Mouse (Mus musculus): ENCODE data around the gene Olfr221. TPM values are rescaled to one million over a fixed set of nuclear protein-coding genes. Genes with fewer than 3 reads are reported as not detected.

Gene Olfr221
- polyA plus RNA-seq, 1 experiment from 2014 or later = not detected

DNA sequence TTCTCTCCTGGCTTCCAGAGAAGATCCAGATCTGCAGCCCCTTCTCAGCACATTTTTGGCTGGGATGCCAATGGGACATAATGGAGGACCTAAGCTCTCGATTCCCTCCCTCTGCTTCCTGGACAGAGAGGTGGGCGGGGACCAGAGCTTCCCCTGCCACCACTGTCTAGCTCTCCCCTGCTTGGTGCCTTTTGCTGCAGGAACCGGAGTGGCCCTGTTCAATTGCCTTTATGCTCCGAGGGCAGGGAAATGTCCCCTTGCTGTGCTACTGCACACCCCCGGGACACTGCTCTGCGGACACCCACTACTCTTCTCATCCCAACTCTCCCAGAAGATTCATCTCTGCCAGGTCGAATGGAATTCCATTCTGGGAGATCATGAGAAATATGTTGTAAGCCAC lies 37.1 kb downstream of the Olfr221 start:
- Histone ChIP-seq H3K4me3 (replicated peaks; ENCODE audit: low read depth, low read length) (no peak overlapping the region), H3K27me3 (ENCODE audit: control insufficient read depth, insufficient read depth, low read length) (no peaks in the 10 kb centered on the region), H3K9me3 (ENCODE audit: control insufficient read depth, low read length) (no peaks in the 10 kb centered on the region), H3K9ac (replicated peaks; ENCODE audit: low read length) (no peak overlapping the region; the same call in 1 of the 2 replicates), H3K27ac (replicated peaks; ENCODE audit: low read depth, low read length) (peak overlapping the region; percentile 90), H3K36me3 (ENCODE audit: control insufficient read depth, insufficient read depth, low read length) (peaks cover 72% of the 10 kb centered on the region), H3K4me1 (ENCODE audit: control insufficient read depth, insufficient read depth, low read length) (peaks cover 47% of the 10 kb centered on the region), H3K4me2 (ENCODE audit: low read length) (peak overlapping the region; percentile 55)
- no peak for DNase-seq
- ATAC-seq (ENCODE audit: low FRiP score, low TSS enrichment) = no peak
- 54% methylated on average over 7 of the region's 7 CpGs for WGBS

DNA sequence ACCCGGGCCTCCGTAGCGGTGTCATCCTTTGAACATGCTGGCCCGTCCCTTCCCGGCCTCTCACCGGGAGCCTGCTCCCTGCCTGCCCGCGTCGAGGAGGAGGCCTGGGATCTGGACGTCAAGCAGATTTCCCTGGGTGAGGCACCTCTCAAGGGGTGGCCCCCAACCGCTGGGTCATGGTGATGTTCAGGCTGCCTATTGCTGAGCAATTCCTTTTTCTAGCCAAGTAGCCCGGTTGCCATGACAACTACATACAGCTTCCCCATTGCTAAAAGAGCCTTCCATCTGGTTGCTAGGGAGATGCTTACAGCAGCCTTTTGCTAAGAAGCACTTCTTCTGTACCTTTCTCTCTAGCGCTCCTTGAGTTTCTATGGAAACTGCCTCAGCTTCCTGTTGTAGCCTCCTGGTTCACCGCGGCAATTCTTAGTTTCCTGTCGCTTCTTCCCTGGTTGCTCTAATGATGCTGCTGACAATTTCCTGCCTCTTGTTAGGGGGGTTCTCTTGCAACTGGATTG lies 38.2 kb downstream of the Olfr221 start:
- H3K27me3 ChIP-seq (ENCODE audit: control insufficient read depth, insufficient read depth, low read length) = no peaks in the 10 kb centered on the region
- peak; percentile 96 for DNase-seq
- H3K9ac ChIP-seq (replicated peaks; ENCODE audit: low read length) = peak overlapping the region; percentile 47; the same call in 1 of the 2 replicates
- H3K4me2 ChIP-seq (ENCODE audit: low read length) = peak overlapping the region; percentile 55
- WGBS = 5% methylated on average over 16 of the region's 16 CpGs
- ATAC-seq (ENCODE audit: low FRiP score, low TSS enrichment) = peak; percentile 84
- H3K4me1 ChIP-seq (ENCODE audit: control insufficient read depth, insufficient read depth, low read length) = peaks cover 36% of the 10 kb centered on the region
- peak overlapping the region; percentile 19 for H3K4me3 ChIP-seq (replicated peaks; ENCODE audit: low read depth, low read length)
- no peaks in the 10 kb centered on the region for H3K9me3 ChIP-seq (ENCODE audit: control insufficient read depth, low read length)
- peak overlapping the region; percentile 90 for H3K27ac ChIP-seq (replicated peaks; ENCODE audit: low read depth, low read length)
- H3K36me3 ChIP-seq (ENCODE audit: control insufficient read depth, insufficient read depth, low read length) = peaks cover 73% of the 10 kb centered on the region

DNA sequence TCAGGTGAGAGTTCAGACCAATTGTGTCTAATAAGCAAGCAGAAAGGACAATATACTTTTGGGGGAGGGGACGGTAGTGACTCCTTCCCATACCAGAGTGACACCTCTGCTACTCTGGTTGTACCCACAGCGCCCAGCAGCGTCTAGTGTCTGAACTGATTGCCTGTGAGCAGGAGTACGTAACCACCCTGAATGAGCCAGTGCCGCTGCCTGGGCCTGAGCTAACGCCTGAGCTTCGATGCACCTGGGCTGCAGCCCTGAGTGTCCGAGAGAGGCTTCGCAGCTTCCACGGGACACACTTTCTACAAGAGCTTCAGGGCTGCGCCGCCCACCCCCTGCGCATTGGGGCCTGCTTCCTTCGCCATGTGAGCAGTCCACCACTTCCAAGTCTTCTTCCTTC lies 44.8 kb downstream of the Olfr221 start:
- peaks cover 92% of the 10 kb centered on the region for H3K36me3 ChIP-seq (ENCODE audit: control insufficient read depth, insufficient read depth, low read length)
- no peak overlapping the region for H3K4me2 ChIP-seq (ENCODE audit: low read length)
- DNase-seq (no peak), ATAC-seq (ENCODE audit: low FRiP score, low TSS enrichment) (no peak)
- no peak overlapping the region for H3K9ac ChIP-seq (replicated peaks; ENCODE audit: low read length)
- H3K27me3 ChIP-seq (ENCODE audit: control insufficient read depth, insufficient read depth, low read length) = no peaks in the 10 kb centered on the region
- H3K4me1 ChIP-seq (ENCODE audit: control insufficient read depth, insufficient read depth, low read length) = no peaks in the 10 kb centered on the region
- 90% methylated on average over 14 of the region's 14 CpGs for WGBS
- no peak overlapping the region for H3K4me3 ChIP-seq (replicated peaks; ENCODE audit: low read depth, low read length)
- no peak overlapping the region for H3K27ac ChIP-seq (replicated peaks; ENCODE audit: low read depth, low read length)
- no peaks in the 10 kb centered on the region for H3K9me3 ChIP-seq (ENCODE audit: control insufficient read depth, low read length)

DNA sequence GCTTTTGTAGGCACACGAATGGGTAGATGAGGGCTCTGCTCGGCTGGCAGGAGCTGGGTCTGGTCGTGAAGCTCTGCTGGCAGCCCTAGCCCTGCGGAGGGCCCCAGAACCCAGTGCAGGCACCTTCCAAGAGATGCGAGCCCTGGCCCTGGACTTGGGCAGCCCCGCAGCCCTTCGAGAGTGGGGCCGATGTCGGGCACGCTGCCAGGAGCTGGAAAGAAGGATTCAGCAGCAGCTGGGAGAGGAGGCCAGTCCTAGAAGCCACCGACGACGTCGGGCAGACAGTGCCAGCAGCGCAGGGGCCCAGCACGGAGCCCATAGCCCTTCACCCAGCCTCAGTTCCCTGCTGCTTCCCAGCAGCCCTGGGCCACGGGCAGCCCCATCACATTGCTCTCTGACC lies 45.4 kb downstream of the Olfr221 start:
- no peaks in the 10 kb centered on the region for H3K27me3 ChIP-seq (ENCODE audit: control insufficient read depth, insufficient read depth, low read length)
- H3K4me2 ChIP-seq (ENCODE audit: low read length) = no peak overlapping the region
- H3K9ac ChIP-seq (replicated peaks; ENCODE audit: low read length) = no peak overlapping the region
- no peak overlapping the region for H3K27ac ChIP-seq (replicated peaks; ENCODE audit: low read depth, low read length)
- H3K36me3 ChIP-seq (ENCODE audit: control insufficient read depth, insufficient read depth, low read length) = peaks cover 92% of the 10 kb centered on the region
- DNase-seq = peak; percentile 53
- H3K9me3 ChIP-seq (ENCODE audit: control insufficient read depth, low read length) = no peaks in the 10 kb centered on the region
- no peak overlapping the region for H3K4me3 ChIP-seq (replicated peaks; ENCODE audit: low read depth, low read length)
- ATAC-seq (ENCODE audit: low FRiP score, low TSS enrichment) = peak; percentile 19
- H3K4me1 ChIP-seq (ENCODE audit: control insufficient read depth, insufficient read depth, low read length) = no peaks in the 10 kb centered on the region
- WGBS = 56% methylated on average over 17 of the region's 17 CpGs

DNA sequence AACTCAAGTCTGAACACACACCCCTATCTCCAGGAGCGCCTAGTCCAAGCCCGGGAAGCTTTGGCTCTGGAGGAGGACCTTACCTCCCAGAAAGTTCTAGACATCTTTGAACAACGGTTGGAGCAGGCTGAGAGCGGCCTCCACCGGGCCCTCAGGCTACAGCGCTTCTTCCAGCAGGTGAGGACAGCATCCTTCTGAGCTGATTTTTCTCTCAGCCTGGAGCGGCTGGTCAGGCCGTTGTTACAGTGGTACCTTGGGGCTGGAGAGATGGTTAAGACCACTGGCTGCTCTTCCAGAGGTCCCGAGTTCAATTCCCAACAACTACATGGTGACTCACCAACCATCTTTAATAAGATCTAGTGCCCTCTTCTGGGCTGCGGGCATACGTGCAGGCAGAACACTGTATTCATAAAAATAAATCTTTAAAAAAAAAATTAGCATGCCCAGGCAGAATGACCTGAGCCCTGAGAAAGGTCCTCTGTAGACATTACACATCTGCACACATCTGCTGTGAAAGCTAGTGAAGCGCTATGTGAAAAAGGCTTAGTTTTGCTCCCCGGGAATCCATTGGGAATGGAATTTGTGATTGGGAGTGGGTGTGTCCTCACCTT lies 45.9 kb downstream of the Olfr221 start:
- H3K4me1 ChIP-seq (ENCODE audit: control insufficient read depth, insufficient read depth, low read length) = no peaks in the 10 kb centered on the region
- no peaks in the 10 kb centered on the region for H3K27me3 ChIP-seq (ENCODE audit: control insufficient read depth, insufficient read depth, low read length)
- WGBS = 89% methylated on average over 13 of the region's 13 CpGs
- H3K4me2 ChIP-seq (ENCODE audit: low read length) = no peak overlapping the region
- no peak overlapping the region for H3K4me3 ChIP-seq (replicated peaks; ENCODE audit: low read depth, low read length)
- H3K9ac ChIP-seq (replicated peaks; ENCODE audit: low read length) = no peak overlapping the region
- peaks cover 95% of the 10 kb centered on the region for H3K36me3 ChIP-seq (ENCODE audit: control insufficient read depth, insufficient read depth, low read length)
- DNase-seq (peak; percentile 50), ATAC-seq (ENCODE audit: low FRiP score, low TSS enrichment) (no peak)
- H3K27ac ChIP-seq (replicated peaks; ENCODE audit: low read depth, low read length) = no peak overlapping the region
- H3K9me3 ChIP-seq (ENCODE audit: control insufficient read depth, low read length) = no peaks in the 10 kb centered on the region

DNA sequence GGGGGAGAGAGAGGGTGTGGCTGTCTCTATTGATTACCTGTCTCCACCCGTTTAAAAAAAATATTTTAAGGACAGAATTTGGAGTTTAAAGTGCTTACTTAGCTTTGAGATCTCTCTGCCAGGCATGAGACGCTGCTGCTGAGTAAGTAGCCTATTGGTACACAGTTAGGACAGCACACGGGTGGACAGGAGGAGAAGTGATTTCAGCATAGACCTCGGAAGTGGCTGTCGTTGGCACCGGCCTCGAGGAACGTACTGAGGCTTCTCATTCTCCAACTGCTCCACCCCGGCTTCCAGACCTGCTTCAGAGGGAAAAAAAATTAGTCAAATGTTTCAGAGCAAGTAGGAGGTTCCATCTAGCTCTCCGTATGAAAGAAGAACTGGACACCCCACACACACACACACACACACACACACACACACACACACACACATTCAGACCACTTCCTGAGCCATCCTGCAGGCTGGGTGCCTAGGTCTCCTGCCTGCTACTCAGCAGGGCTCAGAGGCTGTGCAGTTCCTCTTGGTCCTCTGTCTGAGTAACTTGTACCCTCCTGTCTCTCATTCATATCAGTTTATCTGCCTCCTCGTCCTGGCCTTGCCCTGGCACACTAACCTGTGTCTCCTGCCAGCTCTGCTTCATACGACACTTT lies 46.9 kb downstream of the Olfr221 start:
- Histone ChIP-seq H3K4me1 (ENCODE audit: control insufficient read depth, insufficient read depth, low read length) (no peaks in the 10 kb centered on the region), H3K36me3 (ENCODE audit: control insufficient read depth, insufficient read depth, low read length) (peaks cover 98% of the 10 kb centered on the region), H3K9me3 (ENCODE audit: control insufficient read depth, low read length) (no peaks in the 10 kb centered on the region), H3K27ac (replicated peaks; ENCODE audit: low read depth, low read length) (no peak overlapping the region), H3K9ac (replicated peaks; ENCODE audit: low read length) (no peak overlapping the region), H3K4me3 (replicated peaks; ENCODE audit: low read depth, low read length) (no peak overlapping the region), H3K27me3 (ENCODE audit: control insufficient read depth, insufficient read depth, low read length) (no peaks in the 10 kb centered on the region), H3K4me2 (ENCODE audit: low read length) (no peak overlapping the region)
- 85% methylated on average over 12 of the region's 12 CpGs for WGBS
- ATAC-seq (ENCODE audit: low FRiP score, low TSS enrichment) (no peak), DNase-seq (no peak)

DNA sequence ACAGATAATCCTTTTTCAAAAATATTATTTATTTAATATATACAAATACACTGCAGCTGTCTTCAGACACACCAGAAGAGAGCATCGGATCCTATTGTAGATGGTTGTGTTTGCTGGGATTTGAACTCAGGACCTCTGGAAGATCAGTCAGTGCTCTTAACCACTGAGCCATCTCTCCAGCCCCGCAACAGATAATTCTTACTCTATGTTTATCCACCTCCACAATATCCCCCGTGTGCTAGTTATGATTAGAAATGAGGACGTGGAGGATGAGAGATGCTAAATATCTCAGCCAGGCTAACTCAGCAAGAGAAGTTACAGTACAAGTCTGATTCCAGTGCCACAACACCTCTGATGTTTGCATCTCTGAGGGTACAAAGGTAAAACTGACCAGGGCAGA lies 47.8 kb downstream of the Olfr221 start:
- WGBS = 96% methylated on average over 4 of the region's 4 CpGs
- Histone ChIP-seq H3K27me3 (ENCODE audit: control insufficient read depth, insufficient read depth, low read length) (no peaks in the 10 kb centered on the region), H3K27ac (replicated peaks; ENCODE audit: low read depth, low read length) (no peak overlapping the region), H3K4me1 (ENCODE audit: control insufficient read depth, insufficient read depth, low read length) (no peaks in the 10 kb centered on the region), H3K9me3 (ENCODE audit: control insufficient read depth, low read length) (no peaks in the 10 kb centered on the region), H3K9ac (replicated peaks; ENCODE audit: low read length) (no peak overlapping the region), H3K4me3 (replicated peaks; ENCODE audit: low read depth, low read length) (no peak overlapping the region), H3K36me3 (ENCODE audit: control insufficient read depth, insufficient read depth, low read length) (peaks cover 98% of the 10 kb centered on the region), H3K4me2 (ENCODE audit: low read length) (no peak overlapping the region)
- ATAC-seq (ENCODE audit: low FRiP score, low TSS enrichment) = no peak
- no peak for DNase-seq

DNA sequence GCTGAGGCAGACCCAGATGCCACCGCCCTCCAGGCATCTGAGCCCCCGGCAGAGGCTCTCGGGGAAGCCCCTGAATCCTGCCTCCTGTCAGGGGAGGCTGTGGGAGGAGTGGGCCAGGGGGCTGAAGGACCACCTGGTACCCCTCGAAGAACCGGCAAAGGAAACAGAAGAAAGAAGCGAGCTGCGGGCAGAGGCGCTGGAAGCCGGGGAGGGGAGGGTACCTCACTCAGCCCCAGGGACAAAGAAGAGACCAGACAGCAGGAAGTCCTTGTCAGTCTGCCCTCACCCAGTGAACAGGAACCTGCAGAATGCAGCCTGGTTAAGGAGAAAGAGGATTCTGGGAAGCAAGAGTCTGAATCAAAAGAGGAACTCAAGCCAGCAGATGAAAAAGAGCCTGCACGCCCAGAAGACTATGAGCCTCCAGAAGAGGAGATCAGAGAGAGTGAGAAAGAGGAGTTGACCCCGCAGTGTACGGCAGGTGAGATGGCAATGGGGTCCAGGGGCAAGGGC lies 52.7 kb downstream of the Olfr221 start:
- H3K9me3 ChIP-seq (ENCODE audit: control insufficient read depth, low read length) = no peaks in the 10 kb centered on the region
- peak overlapping the region; percentile 31 for H3K9ac ChIP-seq (replicated peaks; ENCODE audit: low read length)
- no peak overlapping the region for H3K4me3 ChIP-seq (replicated peaks; ENCODE audit: low read depth, low read length)
- H3K27me3 ChIP-seq (ENCODE audit: control insufficient read depth, insufficient read depth, low read length) = no peaks in the 10 kb centered on the region
- peaks cover 22% of the 10 kb centered on the region for H3K4me1 ChIP-seq (ENCODE audit: control insufficient read depth, insufficient read depth, low read length)
- H3K36me3 ChIP-seq (ENCODE audit: control insufficient read depth, insufficient read depth, low read length) = peaks cover 72% of the 10 kb centered on the region
- no peak overlapping the region for H3K27ac ChIP-seq (replicated peaks; ENCODE audit: low read depth, low read length)
- 0 out of 2 replicates have a peak overlapping the region, but pooled peaks have one; percentile 6 for H3K4me2 ChIP-seq (ENCODE audit: low read length)
- 58% methylated on average over 12 of the region's 12 CpGs for WGBS
- no peak for ATAC-seq (ENCODE audit: low FRiP score, low TSS enrichment)
- DNase-seq = no peak

DNA sequence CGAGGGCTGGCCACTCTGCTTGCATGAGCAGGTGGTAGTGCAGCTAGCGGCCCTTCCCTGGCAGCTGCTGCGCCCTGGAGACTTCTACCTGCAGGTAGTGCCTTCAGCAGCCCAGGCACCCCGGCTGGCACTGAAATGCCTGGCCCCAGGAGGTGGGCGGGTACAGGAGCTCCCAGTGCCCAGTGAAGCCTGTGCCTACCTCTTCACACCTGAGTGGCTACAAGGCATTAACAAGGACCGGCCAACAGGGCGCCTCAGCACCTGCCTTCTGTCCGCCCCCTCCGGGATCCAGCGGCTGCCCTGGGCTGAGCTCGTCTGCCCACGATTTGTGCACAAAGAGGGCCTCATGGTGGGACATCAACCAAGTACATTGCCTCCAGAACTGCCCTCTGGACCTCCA lies 53.5 kb downstream of the Olfr221 start:
- H3K4me2 ChIP-seq (ENCODE audit: low read length) = no peak overlapping the region
- peaks cover 64% of the 10 kb centered on the region for H3K36me3 ChIP-seq (ENCODE audit: control insufficient read depth, insufficient read depth, low read length)
- no peaks in the 10 kb centered on the region for H3K9me3 ChIP-seq (ENCODE audit: control insufficient read depth, low read length)
- DNase-seq = no peak
- WGBS = 72% methylated on average over 12 of the region's 12 CpGs
- H3K27ac ChIP-seq (replicated peaks; ENCODE audit: low read depth, low read length) = no peak overlapping the region
- no peaks in the 10 kb centered on the region for H3K27me3 ChIP-seq (ENCODE audit: control insufficient read depth, insufficient read depth, low read length)
- H3K4me3 ChIP-seq (replicated peaks; ENCODE audit: low read depth, low read length) = no peak overlapping the region
- H3K9ac ChIP-seq (replicated peaks; ENCODE audit: low read length) = no peak overlapping the region
- ATAC-seq (ENCODE audit: low FRiP score, low TSS enrichment) = no peak
- peaks cover 22% of the 10 kb centered on the region for H3K4me1 ChIP-seq (ENCODE audit: control insufficient read depth, insufficient read depth, low read length)

Data from midbrain, embryonic 14.5 days (tissue).